Mouse (Mus musculus): ENCODE measurements around the gene Nxf2. TPM values are rescaled to one million over a fixed set of nuclear protein-coding genes. Genes with fewer than 3 reads are reported as not detected.
"Not testable (repeated sequence)": the region's sequence is repeated elsewhere in the genome, so short reads cannot be mapped to it uniquely, and the experiment has no call there.

The Nxf2 gene
- polyA plus RNA-seq, 1 experiment from 2014 or later = 0.30 TPM

- no peak overlapping the region for H3K4me3 ChIP-seq (ENCODE audit: low read length)
Measured at GRCm38 (mm10) chrX:134923675-134924424, 40.7 kb downstream of the Nxf2 start.

GRCm38 (mm10) chrX:134919220-134919619 is 45.3 kb downstream of the Nxf2 start:
- Histone ChIP-seq H3K9me3 (replicated peaks; ENCODE audit: control insufficient read depth, low read length) (no peaks in the 10 kb centered on the region), H3K27me3 (ENCODE audit: control insufficient read depth, insufficient read depth, low read length) (no peaks in the 10 kb centered on the region), H3K27ac (ENCODE audit: low read length) (no peak overlapping the region), H3K4me3 (ENCODE audit: low read length) (no peak overlapping the region), H3K9ac (ENCODE audit: low read length) (no peak overlapping the region), H3K4me2 (ENCODE audit: low read depth, low read length) (no peak overlapping the region), H3K36me3 (ENCODE audit: control insufficient read depth, insufficient read depth) (no peaks in the 10 kb centered on the region), H3K4me1 (ENCODE audit: control insufficient read depth, insufficient read depth, low read length) (no peaks in the 10 kb centered on the region)
- WGBS = 40% methylated on average over 1 of the region's 1 CpGs
- no peak for ATAC-seq (replicated peaks; ENCODE audit: extremely low read depth, insufficient read depth, low FRiP score)

More at GRCm38 (mm10) chrX:134923675-134924424, 40.7 kb downstream of the Nxf2 start:
- no peaks in the 10 kb centered on the region for H3K9me3 ChIP-seq (replicated peaks; ENCODE audit: control insufficient read depth, low read length)
- no peak for ATAC-seq (replicated peaks; ENCODE audit: extremely low read depth, insufficient read depth, low FRiP score)
- no peak overlapping the region for H3K4me2 ChIP-seq (ENCODE audit: low read depth, low read length)
- no peak overlapping the region for H3K9ac ChIP-seq (ENCODE audit: low read length)
- 58% methylated on average over 7 of the region's 7 CpGs for WGBS
- no peaks in the 10 kb centered on the region for H3K36me3 ChIP-seq (ENCODE audit: control insufficient read depth, insufficient read depth)
- H3K27me3 ChIP-seq (ENCODE audit: control insufficient read depth, insufficient read depth, low read length) = no peaks in the 10 kb centered on the region
- no peak overlapping the region for H3K27ac ChIP-seq (ENCODE audit: low read length)
- H3K4me1 ChIP-seq (ENCODE audit: control insufficient read depth, insufficient read depth, low read length) = no peaks in the 10 kb centered on the region

GRCm38 (mm10) chrX:134915745-134916144 is 48.8 kb downstream of the Nxf2 start:
- Histone ChIP-seq H3K9ac (ENCODE audit: low read length) (no peak overlapping the region), H3K4me3 (ENCODE audit: low read length) (no peak overlapping the region), H3K4me2 (ENCODE audit: low read depth, low read length) (no peak overlapping the region), H3K27ac (ENCODE audit: low read length) (no peak overlapping the region), H3K36me3 (ENCODE audit: control insufficient read depth, insufficient read depth) (no peaks in the 10 kb centered on the region), H3K27me3 (ENCODE audit: control insufficient read depth, insufficient read depth, low read length) (no peaks in the 10 kb centered on the region), H3K9me3 (replicated peaks; ENCODE audit: control insufficient read depth, low read length) (no peaks in the 10 kb centered on the region), H3K4me1 (ENCODE audit: control insufficient read depth, insufficient read depth, low read length) (no peaks in the 10 kb centered on the region)
- no peak for ATAC-seq (replicated peaks; ENCODE audit: extremely low read depth, insufficient read depth, low FRiP score)
- WGBS = 44% methylated on average over 2 of the region's 2 CpGs

- H3K36me3 ChIP-seq (ENCODE audit: control insufficient read depth, insufficient read depth); ATAC-seq (replicated peaks; ENCODE audit: extremely low read depth, insufficient read depth, low FRiP score); H3K4me2 ChIP-seq (ENCODE audit: low read depth, low read length); H3K27me3 ChIP-seq (ENCODE audit: control insufficient read depth, insufficient read depth, low read length); H3K9ac ChIP-seq (ENCODE audit: low read length); H3K4me3 ChIP-seq (ENCODE audit: low read length); H3K4me1 ChIP-seq (ENCODE audit: control insufficient read depth, insufficient read depth, low read length); H3K27ac ChIP-seq (ENCODE audit: low read length); H3K9me3 ChIP-seq (replicated peaks; ENCODE audit: control insufficient read depth, low read length): not testable (repeated sequence)
Measured at GRCm38 (mm10) chrX:134915315-134915714, 49.2 kb downstream of the Nxf2 start.

GRCm38 (mm10) chrX:134914851-134915250 is 49.7 kb downstream of the Nxf2 start:
- H3K27ac ChIP-seq (ENCODE audit: low read length) = no peak overlapping the region
- no peaks in the 10 kb centered on the region for H3K36me3 ChIP-seq (ENCODE audit: control insufficient read depth, insufficient read depth)
- no peak overlapping the region for H3K4me3 ChIP-seq (ENCODE audit: low read length)
- 50% methylated on average over 4 of the region's 4 CpGs for WGBS
- H3K9me3 ChIP-seq (replicated peaks; ENCODE audit: control insufficient read depth, low read length) = no peaks in the 10 kb centered on the region
- ATAC-seq (replicated peaks; ENCODE audit: extremely low read depth, insufficient read depth, low FRiP score) = no peak
- no peaks in the 10 kb centered on the region for H3K27me3 ChIP-seq (ENCODE audit: control insufficient read depth, insufficient read depth, low read length)
- H3K4me1 ChIP-seq (ENCODE audit: control insufficient read depth, insufficient read depth, low read length) = no peaks in the 10 kb centered on the region
- H3K4me2 ChIP-seq (ENCODE audit: low read depth, low read length) = no peak overlapping the region
- no peak overlapping the region for H3K9ac ChIP-seq (ENCODE audit: low read length)

- no peaks in the 10 kb centered on the region for H3K36me3 ChIP-seq (ENCODE audit: control insufficient read depth, insufficient read depth)
- H3K9me3 ChIP-seq (replicated peaks; ENCODE audit: control insufficient read depth, low read length) = no peaks in the 10 kb centered on the region
- no peak overlapping the region for H3K27ac ChIP-seq (ENCODE audit: low read length)
- peak overlapping the region; percentile 29; the same call in 1 of the 2 replicates for H3K4me2 ChIP-seq (ENCODE audit: low read depth, low read length)
- WGBS = 8% methylated on average over 4 of the region's 4 CpGs
- no peak for ATAC-seq (replicated peaks; ENCODE audit: extremely low read depth, insufficient read depth, low FRiP score)
- no peak overlapping the region for H3K9ac ChIP-seq (ENCODE audit: low read length)
- H3K27me3 ChIP-seq (ENCODE audit: control insufficient read depth, insufficient read depth, low read length) = no peaks in the 10 kb centered on the region
- H3K4me1 ChIP-seq (ENCODE audit: control insufficient read depth, insufficient read depth, low read length) = no peaks in the 10 kb centered on the region
- no peak overlapping the region for H3K4me3 ChIP-seq (ENCODE audit: low read length)
Measured at GRCm38 (mm10) chrX:134913234-134913936, 51.2 kb downstream of the Nxf2 start.

- H3K9ac ChIP-seq (ENCODE audit: low read length) = no peak overlapping the region
- ATAC-seq (replicated peaks; ENCODE audit: extremely low read depth, insufficient read depth, low FRiP score) = no peak
- no peak overlapping the region for H3K4me2 ChIP-seq (ENCODE audit: low read depth, low read length)
- no peak overlapping the region for H3K4me3 ChIP-seq (ENCODE audit: low read length)
- H3K27me3 ChIP-seq (ENCODE audit: control insufficient read depth, insufficient read depth, low read length) = no peaks in the 10 kb centered on the region
- no peak overlapping the region for H3K27ac ChIP-seq (ENCODE audit: low read length)
- no peaks in the 10 kb centered on the region for H3K4me1 ChIP-seq (ENCODE audit: control insufficient read depth, insufficient read depth, low read length)
- H3K9me3 ChIP-seq (replicated peaks; ENCODE audit: control insufficient read depth, low read length) = no peaks in the 10 kb centered on the region
- WGBS = 50% methylated on average over 2 of the region's 2 CpGs
- H3K36me3 ChIP-seq (ENCODE audit: control insufficient read depth, insufficient read depth) = no peaks in the 10 kb centered on the region
Measured at GRCm38 (mm10) chrX:134912805-134913204, 51.7 kb downstream of the Nxf2 start.

- no peaks in the 10 kb centered on the region for H3K9me3 ChIP-seq (replicated peaks; ENCODE audit: control insufficient read depth, low read length)
- no peak overlapping the region for H3K9ac ChIP-seq (ENCODE audit: low read length)
- no peaks in the 10 kb centered on the region for H3K27me3 ChIP-seq (ENCODE audit: control insufficient read depth, insufficient read depth, low read length)
- ATAC-seq (replicated peaks; ENCODE audit: extremely low read depth, insufficient read depth, low FRiP score) = no peak
- H3K27ac ChIP-seq (ENCODE audit: low read length) = no peak overlapping the region
- WGBS = 68% methylated on average over 4 of the region's 4 CpGs
- H3K4me2 ChIP-seq (ENCODE audit: low read depth, low read length) = no peak overlapping the region
- no peaks in the 10 kb centered on the region for H3K4me1 ChIP-seq (ENCODE audit: control insufficient read depth, insufficient read depth, low read length)
- no peaks in the 10 kb centered on the region for H3K36me3 ChIP-seq (ENCODE audit: control insufficient read depth, insufficient read depth)
- no peak overlapping the region for H3K4me3 ChIP-seq (ENCODE audit: low read length)
Measured at GRCm38 (mm10) chrX:134910345-134910744, 54.2 kb downstream of the Nxf2 start.
